Mouse (Mus musculus) embryo, embryonic 11.5 days (tissue): ENCODE data around the gene Gorasp2.

ENCODE experiments used
- DNase-seq: peaks from one replicate; pipeline ENCODE4 v3.0.0-alpha.2; 2012; ENCODE audit warnings: low read depth, low spot score

The Gorasp2 gene

DNA sequence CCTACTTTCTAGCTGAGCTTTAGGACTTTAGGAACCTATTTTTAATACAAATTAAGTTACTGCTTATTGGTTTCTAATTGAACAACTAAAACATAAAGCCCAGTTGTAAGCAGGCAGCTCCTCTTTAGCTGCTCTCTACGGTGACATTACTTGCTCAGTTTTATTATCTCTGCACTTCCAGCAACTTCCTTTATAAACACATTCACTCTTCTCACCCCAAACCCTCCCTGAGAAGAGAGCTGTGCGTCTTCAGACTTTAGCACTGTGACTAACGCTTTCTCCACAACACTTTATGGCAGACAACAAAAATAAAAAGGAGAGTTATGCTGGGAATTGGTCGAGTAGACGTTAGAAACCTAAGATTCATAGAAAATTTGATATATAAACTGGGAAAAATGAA is 74.6 kb downstream of the Gorasp2 start:
- DNase-seq: no peak

DNA sequence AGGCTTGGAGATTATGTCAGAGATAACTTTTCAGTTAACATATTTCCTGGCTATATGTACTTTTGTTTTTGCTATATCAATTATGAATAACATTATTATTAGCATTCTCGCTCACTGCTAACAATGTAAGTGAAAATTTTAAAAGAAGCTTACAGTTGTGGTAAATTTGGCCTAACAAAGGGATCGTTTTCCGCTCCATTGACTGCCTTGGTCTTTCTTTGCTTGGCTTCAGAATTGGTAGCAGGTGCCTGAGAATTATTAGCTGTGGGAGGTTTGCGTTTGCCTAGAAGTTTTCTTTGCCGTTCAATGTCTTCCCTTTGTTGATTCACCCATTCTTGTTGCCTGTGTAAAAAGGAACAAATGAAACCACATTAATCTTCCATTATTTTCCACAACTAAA is 80.5 kb downstream of the Gorasp2 start:
- no peak for DNase-seq

DNA sequence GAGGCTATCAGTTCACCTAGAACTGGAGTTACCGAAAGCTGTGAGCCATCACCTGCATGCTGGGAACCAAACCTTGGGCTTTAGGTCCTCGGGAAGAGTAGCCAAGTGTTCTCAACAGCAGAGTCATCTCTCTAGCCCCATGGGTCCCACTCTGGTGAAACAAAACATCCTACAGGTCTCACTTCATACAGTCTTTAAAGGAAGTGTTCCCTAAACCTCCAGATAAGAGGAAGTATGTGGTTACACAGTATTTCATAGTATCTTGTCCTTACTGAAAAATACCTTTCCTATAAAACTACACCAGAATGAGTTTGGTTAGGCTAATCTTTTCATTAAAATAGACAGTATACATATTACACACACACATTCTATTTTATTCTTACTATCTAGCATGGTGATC is 81.2 kb downstream of the Gorasp2 start:
- DNase-seq: no peak

DNA sequence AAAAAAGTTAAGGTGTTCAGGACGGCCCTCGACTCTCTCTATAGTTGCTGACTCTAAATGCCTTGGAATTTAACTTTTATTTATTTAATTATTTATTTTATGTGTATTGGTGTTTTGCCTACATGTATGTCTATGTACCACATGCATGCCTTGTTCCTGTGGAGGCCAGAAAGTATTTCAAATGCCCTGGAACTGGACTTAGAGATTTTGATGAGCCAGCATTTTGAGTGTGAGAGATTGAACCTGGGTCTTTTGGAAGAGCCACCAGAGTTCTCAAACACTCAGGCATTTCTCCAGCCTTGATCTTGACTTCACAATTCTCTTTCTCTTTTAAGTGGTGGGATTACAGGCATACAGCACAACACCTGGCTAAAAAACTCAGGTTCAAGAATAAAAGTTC is 90.3 kb downstream of the Gorasp2 start:
- DNase-seq: no peak

DNA sequence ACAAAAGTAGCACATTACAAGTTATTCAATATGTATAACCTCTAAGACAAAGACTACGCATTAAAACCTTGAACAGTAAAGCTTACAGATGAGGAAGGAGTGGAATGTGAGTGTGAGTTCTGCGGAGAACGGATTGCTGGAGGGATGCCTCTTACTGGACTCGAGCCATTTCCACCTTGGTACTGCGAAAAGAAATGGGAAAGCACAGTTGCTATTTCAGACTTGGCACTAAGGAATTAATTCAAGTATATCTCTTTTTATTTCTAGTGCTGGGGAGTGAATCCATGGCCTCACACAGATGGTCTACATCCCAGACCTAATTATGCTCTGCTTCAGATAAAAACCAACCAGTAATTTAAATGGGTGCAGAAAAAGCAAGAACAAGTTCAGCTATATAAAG is 90.8 kb downstream of the Gorasp2 start:
- DNase-seq: no peak
